Mouse (Mus musculus): ENCODE results near the gene Tmem170. TPM values are rescaled to one million over a fixed set of nuclear protein-coding genes. Genes with fewer than 3 reads are reported as not detected.

The Tmem170 gene
- polyA plus RNA-seq (2015; fragmentation: Nextera tagmentation; extraction: Ambion mirVana) = 5.3 and 5.4 TPM in 2 replicates

GRCm38 (mm10) chr8:111876355-111876948 lies at the start of gene Tmem170:
Tmem170 (minus strand) TSS chr8:111876750.
- H3K9me3 ChIP-seq = no peaks in the 10 kb centered on the region
- peak within 1 kb of the TSS; percentile 59 for H3K4me3 ChIP-seq (replicated peaks)
- peak within 1 kb of the TSS; percentile 62 for H3K9ac ChIP-seq (replicated peaks)
- ATAC-seq = peak; percentile 98
- H3K27ac ChIP-seq = peak within 1 kb of the TSS; percentile 64
- H3K27me3 ChIP-seq = no peaks in the 10 kb centered on the region
- H3K4me2 ChIP-seq (replicated peaks) = peak within 1 kb of the TSS; percentile 73
- peaks cover 7% of the 10 kb centered on the region for H3K4me1 ChIP-seq (replicated peaks)
- under 1% methylated on average over 43 of the region's 53 CpGs for WGBS
- no peaks in the 10 kb centered on the region for H3K36me3 ChIP-seq

- Histone ChIP-seq H3K4me2 (replicated peaks) (no peak overlapping the region), H3K36me3 (no peaks in the 10 kb centered on the region; the same call in 1 of the 2 replicates), H3K4me1 (replicated peaks) (no peaks in the 10 kb centered on the region), H3K27ac (no peak overlapping the region), H3K9ac (replicated peaks) (no peak overlapping the region), H3K27me3 (no peaks in the 10 kb centered on the region), H3K9me3 (no peaks in the 10 kb centered on the region), H3K4me3 (replicated peaks) (no peak overlapping the region)
- ATAC-seq = no peak
- 86% methylated on average over 7 of the region's 7 CpGs for WGBS
Measured at GRCm38 (mm10) chr8:111924976-111925375, 48.4 kb upstream of the Tmem170 start.

GRCm38 (mm10) chr8:111923383-111923804 lies 46.8 kb upstream of the Tmem170 start:
- H3K4me3 ChIP-seq (replicated peaks) = no peak overlapping the region
- no peak for ATAC-seq
- H3K9ac ChIP-seq (replicated peaks) = no peak overlapping the region
- 31% methylated on average over 10 of the region's 10 CpGs for WGBS
- no peaks in the 10 kb centered on the region for H3K27me3 ChIP-seq
- no peak overlapping the region for H3K27ac ChIP-seq
- peaks cover 7% of the 10 kb centered on the region for H3K36me3 ChIP-seq
- H3K9me3 ChIP-seq = no peaks in the 10 kb centered on the region
- H3K4me2 ChIP-seq (replicated peaks) = no peak overlapping the region
- H3K4me1 ChIP-seq (replicated peaks) = no peaks in the 10 kb centered on the region

- H3K27me3 ChIP-seq = no peaks in the 10 kb centered on the region
- 91% methylated on average over 4 of the region's 4 CpGs for WGBS
- H3K27ac ChIP-seq = no peak overlapping the region
- no peaks in the 10 kb centered on the region for H3K4me1 ChIP-seq (replicated peaks)
- H3K9ac ChIP-seq (replicated peaks) = no peak overlapping the region
- no peak for ATAC-seq
- peaks cover 21% of the 10 kb centered on the region for H3K36me3 ChIP-seq
- no peak overlapping the region for H3K4me3 ChIP-seq (replicated peaks)
- H3K4me2 ChIP-seq (replicated peaks) = no peak overlapping the region
- no peaks in the 10 kb centered on the region for H3K9me3 ChIP-seq
Measured at GRCm38 (mm10) chr8:111920971-111921370, 44.4 kb upstream of the Tmem170 start.

- H3K9ac ChIP-seq (replicated peaks) = no peak overlapping the region
- H3K9me3 ChIP-seq = no peaks in the 10 kb centered on the region
- WGBS = 91% methylated on average over 2 of the region's 2 CpGs
Measured at GRCm38 (mm10) chr8:111919663-111920062, 43.1 kb upstream of the Tmem170 start.

DNA sequence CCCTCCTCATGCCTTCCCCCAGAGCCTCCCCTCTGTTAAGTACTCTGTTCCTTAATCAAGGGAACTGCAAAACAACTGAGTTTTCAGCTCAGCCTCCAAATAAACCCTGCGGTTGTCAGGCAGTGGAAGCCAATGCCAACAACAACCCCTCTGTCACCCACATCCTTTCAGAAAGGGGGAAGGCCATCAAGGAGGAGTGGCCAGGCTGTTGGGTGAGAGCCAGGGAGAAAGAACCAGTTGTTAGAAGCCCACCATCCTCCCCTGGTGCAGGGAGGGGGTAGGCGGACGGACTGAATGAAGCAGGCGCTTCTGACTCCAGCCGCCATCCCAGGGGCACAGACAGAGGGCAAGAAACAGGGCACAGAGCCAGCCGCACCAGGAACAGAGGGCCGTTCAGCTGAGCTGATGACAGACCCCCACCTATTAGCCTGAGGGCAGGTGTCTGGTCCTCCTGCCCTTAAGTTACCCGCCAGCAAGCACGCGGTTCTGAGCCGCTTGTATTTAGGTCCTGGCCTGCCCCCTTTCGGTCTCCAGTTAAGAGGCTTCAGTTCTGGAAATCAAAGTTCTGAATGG lies 36.4 kb upstream of the Tmem170 start:
- no peak overlapping the region for H3K4me3 ChIP-seq (replicated peaks)
- 42% methylated on average over 12 of the region's 12 CpGs for WGBS
- ATAC-seq = peak; percentile 87
- H3K36me3 ChIP-seq = peaks cover 20% of the 10 kb centered on the region
- peaks cover 15% of the 10 kb centered on the region for H3K4me1 ChIP-seq (replicated peaks)
- no peaks in the 10 kb centered on the region for H3K27me3 ChIP-seq
- no peak overlapping the region for H3K4me2 ChIP-seq (replicated peaks)
- H3K9me3 ChIP-seq = no peaks in the 10 kb centered on the region
- no peak overlapping the region for H3K9ac ChIP-seq (replicated peaks)
- peak overlapping the region; percentile 51 for H3K27ac ChIP-seq

More at GRCm38 (mm10) chr8:111919663-111920062, 43.1 kb upstream of the Tmem170 start:
- Histone ChIP-seq H3K27ac (no peak overlapping the region), H3K4me2 (replicated peaks) (no peak overlapping the region), H3K4me1 (replicated peaks) (no peaks in the 10 kb centered on the region), H3K27me3 (no peaks in the 10 kb centered on the region), H3K4me3 (replicated peaks) (no peak overlapping the region), H3K36me3 (peaks cover 25% of the 10 kb centered on the region)
- no peak for ATAC-seq

DNA sequence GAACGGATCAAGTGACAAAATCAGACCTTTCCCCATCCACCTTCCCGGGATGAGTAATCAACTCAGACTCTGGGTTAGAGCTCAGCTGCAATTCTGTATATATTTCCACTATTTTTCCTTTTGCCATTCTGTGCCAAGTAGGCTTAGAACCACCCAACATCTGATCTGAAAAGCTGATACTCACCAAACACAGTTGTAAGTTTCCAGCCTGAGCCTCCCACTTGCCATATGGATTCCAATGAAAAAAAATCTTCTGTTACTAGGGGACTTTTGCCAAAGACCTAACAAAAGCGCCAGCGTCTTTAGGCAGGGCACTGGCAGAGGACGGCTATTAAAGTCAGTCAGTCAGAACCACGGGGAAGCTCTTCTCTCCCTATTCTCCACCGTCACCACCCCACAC lies 35.0 kb upstream of the Tmem170 start:
- H3K27ac ChIP-seq = no peak overlapping the region
- no peak overlapping the region for H3K4me3 ChIP-seq (replicated peaks)
- H3K9ac ChIP-seq (replicated peaks) = no peak overlapping the region
- ATAC-seq = no peak
- 37% methylated on average over 7 of the region's 7 CpGs for WGBS
- H3K36me3 ChIP-seq = peaks cover 13% of the 10 kb centered on the region
- H3K9me3 ChIP-seq = no peaks in the 10 kb centered on the region
- no peaks in the 10 kb centered on the region for H3K27me3 ChIP-seq
- H3K4me2 ChIP-seq (replicated peaks) = no peak overlapping the region
- H3K4me1 ChIP-seq (replicated peaks) = peaks cover 15% of the 10 kb centered on the region

- peak within 1 kb of the TSS; percentile 67 for H3K9ac ChIP-seq (replicated peaks)
- H3K36me3 ChIP-seq = 0 out of 2 replicates have a peak, but pooled peaks cover 6% of the 10 kb centered on the region
- H3K27me3 ChIP-seq = no peaks in the 10 kb centered on the region
- peak within 1 kb of the TSS; percentile 48 for H3K4me3 ChIP-seq (replicated peaks)
- H3K27ac ChIP-seq = no peak within 1 kb of the TSS
- peaks cover 15% of the 10 kb centered on the region for H3K4me1 ChIP-seq (replicated peaks)
- 6% methylated on average over 47 of the region's 47 CpGs for WGBS
- H3K4me2 ChIP-seq (replicated peaks) = peak within 1 kb of the TSS; percentile 68
- peak; percentile 64 for ATAC-seq
- no peaks in the 10 kb centered on the region for H3K9me3 ChIP-seq
Measured at GRCm38 (mm10) chr8:111909621-111910450, 33.3 kb upstream of the Tmem170 start, which contains the start of gene Chst5. Chst5 (minus strand) TSS chr8:111910447.

- Histone ChIP-seq H3K9me3 (no peaks in the 10 kb centered on the region), H3K36me3 (no peaks in the 10 kb centered on the region), H3K4me3 (replicated peaks) (no peak overlapping the region), H3K4me1 (replicated peaks) (peaks cover 15% of the 10 kb centered on the region), H3K27me3 (no peaks in the 10 kb centered on the region), H3K9ac (replicated peaks) (no peak overlapping the region), H3K27ac (no peak overlapping the region), H3K4me2 (replicated peaks) (no peak overlapping the region)
- no peak for ATAC-seq
- 73% methylated on average over 7 of the region's 8 CpGs for WGBS
Measured at GRCm38 (mm10) chr8:111905500-111906121, 29.1 kb upstream of the Tmem170 start.

GRCm38 (mm10) chr8:111902080-111902479 lies 25.5 kb upstream of the Tmem170 start:
- Histone ChIP-seq H3K4me2 (replicated peaks) (no peak overlapping the region), H3K36me3 (no peaks in the 10 kb centered on the region), H3K9ac (replicated peaks) (no peak overlapping the region), H3K27me3 (no peaks in the 10 kb centered on the region), H3K9me3 (no peaks in the 10 kb centered on the region), H3K4me1 (replicated peaks) (no peaks in the 10 kb centered on the region), H3K27ac (no peak overlapping the region), H3K4me3 (replicated peaks) (no peak overlapping the region)
- WGBS = 44% methylated on average over 5 of the region's 5 CpGs
- ATAC-seq = no peak

DNA sequence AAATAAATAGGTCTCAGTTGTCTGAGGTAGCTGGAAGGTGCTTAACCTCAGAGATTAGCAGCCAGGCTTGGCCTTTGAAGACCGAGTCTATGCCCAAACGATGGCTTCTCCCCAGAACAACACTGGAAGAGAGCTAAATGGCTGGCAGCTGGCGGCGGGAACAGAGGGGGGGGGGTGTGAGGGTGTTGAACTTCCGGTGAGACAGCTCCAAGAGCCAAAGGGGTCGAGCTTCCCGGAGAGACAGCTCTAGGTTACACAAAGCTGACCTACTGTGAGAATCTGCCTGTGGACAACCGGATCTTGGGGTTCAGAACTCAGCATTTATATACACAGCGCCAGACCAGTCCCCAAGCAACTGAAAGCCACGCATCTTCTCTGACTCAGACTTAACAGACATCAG lies 22.0 kb upstream of the Tmem170 start:
- Histone ChIP-seq H3K4me3 (replicated peaks) (no peak overlapping the region), H3K4me2 (replicated peaks) (no peak overlapping the region), H3K9ac (replicated peaks) (no peak overlapping the region), H3K27ac (no peak overlapping the region), H3K27me3 (no peaks in the 10 kb centered on the region), H3K4me1 (replicated peaks) (no peaks in the 10 kb centered on the region), H3K36me3 (no peaks in the 10 kb centered on the region), H3K9me3 (no peaks in the 10 kb centered on the region)
- 36% methylated on average over 10 of the region's 10 CpGs for WGBS
- no peak for ATAC-seq

GRCm38 (mm10) chr8:111894955-111895354 lies 18.4 kb upstream of the Tmem170 start:
- no peak for ATAC-seq
- Histone ChIP-seq H3K9me3 (no peaks in the 10 kb centered on the region), H3K27me3 (peaks cover 26% of the 10 kb centered on the region), H3K36me3 (no peaks in the 10 kb centered on the region), H3K27ac (no peak overlapping the region), H3K4me2 (replicated peaks) (no peak overlapping the region), H3K4me1 (replicated peaks) (peaks cover 8% of the 10 kb centered on the region; the same call in 1 of the 2 replicates), H3K9ac (replicated peaks) (no peak overlapping the region), H3K4me3 (replicated peaks) (no peak overlapping the region)
- WGBS = 89% methylated on average over 7 of the region's 7 CpGs
